Mouse (Mus musculus): ENCODE measurements around the gene Trappc12.
"Not testable (repeated sequence)": the region's sequence is repeated elsewhere in the genome, so short reads cannot be mapped to it uniquely, and the experiment has no call there.

Gene Trappc12

GRCm38 (mm10) chr12:28733520-28734245 lies 16.6 kb downstream of the Trappc12 start:
- not testable (repeated sequence) for DNase-seq (ENCODE audit: low spot score)

- DNase-seq (ENCODE audit: low spot score): no peak
Observed at GRCm38 (mm10) chr12:28732631-28733030, 17.6 kb downstream of the Trappc12 start.

DNA sequence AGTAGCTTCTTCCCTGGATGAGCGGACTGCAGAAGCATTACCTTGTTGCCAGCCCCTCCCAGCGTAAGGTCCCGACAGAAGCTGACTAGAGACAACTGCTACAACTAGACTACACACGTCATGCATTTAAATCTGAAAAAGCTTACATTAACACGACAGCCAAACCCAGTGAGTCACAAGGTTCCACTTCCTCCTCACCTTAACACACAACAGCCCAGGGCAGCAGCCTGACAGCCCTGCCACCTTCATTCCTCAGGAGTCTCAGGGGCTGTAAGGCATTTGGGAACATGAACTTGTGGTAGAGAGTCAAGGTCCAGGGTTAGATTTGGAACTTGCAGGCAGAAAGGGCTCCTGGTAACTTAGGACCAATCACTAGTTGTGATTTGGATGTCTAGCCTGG lies 23.2 kb downstream of the Trappc12 start:
- DNase-seq (ENCODE audit: low spot score): no peak

DNA sequence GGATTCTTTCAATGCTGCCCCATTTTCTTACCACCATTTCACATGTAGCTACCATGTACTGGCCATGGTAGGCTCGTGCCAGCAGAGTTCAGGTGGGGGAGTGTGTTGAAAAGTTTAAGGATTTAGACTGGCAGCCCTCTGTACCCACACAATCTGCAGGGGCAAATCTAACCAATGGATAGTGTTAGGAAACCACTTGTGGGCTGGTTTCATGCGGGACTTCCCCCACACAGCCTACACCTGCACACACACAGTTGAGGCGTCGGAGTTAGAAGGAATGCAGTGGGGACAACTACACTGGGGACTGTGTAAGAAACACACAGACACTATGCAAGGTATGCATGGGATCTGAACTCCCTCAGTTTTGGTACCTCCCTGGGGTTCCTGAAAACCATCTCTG lies 24.1 kb downstream of the Trappc12 start:
- DNase-seq (ENCODE audit: low spot score): no peak

- DNase-seq (ENCODE audit: low spot score): no peak
Observed at GRCm38 (mm10) chr12:28724366-28724765, 25.9 kb downstream of the Trappc12 start.

DNA sequence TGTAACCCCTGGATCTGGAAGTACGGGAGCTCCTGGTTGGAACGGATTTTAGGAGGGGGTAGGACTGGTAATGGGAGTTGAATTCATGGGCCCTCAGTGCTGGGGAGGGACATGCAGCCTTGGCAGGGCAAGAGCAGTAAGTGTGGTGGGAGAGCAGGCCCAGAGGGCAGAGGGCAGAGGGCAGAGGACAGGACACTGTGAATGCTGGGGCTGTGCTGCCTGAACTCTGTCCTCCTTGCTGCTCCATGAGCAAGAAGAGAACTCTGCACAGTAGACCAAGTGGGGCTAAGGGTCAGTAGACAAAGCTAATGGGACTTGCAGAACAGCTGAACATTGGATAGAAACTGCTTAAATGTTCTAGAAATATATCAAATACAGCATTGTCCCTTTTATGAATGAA lies 32.2 kb downstream of the Trappc12 start:
- DNase-seq (ENCODE audit: low spot score): no peak

DNA sequence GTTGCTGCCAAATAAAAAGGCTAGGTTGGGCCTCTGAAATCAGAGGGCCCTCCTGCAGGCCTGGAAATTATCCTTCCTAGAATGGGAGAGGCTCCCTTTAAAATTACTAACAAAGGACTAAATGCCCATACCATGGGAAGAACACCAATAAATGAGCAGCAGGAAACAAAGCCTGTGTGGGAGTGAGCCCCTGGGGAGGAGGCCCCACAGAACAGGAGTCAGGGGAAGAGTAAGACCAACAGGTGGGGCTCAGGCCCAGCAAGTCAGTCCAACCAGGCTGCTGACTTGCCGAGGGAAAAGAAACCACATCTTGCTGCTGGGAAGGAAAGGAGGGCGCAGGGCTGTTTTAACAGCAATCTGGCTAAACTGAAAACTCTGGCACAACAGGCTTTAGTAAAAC lies 33.2 kb downstream of the Trappc12 start:
- no peak for DNase-seq (ENCODE audit: low spot score)

GRCm38 (mm10) chr12:28714822-28715632 lies 35.2 kb downstream of the Trappc12 start:
- DNase-seq (ENCODE audit: low spot score): no peak

DNA sequence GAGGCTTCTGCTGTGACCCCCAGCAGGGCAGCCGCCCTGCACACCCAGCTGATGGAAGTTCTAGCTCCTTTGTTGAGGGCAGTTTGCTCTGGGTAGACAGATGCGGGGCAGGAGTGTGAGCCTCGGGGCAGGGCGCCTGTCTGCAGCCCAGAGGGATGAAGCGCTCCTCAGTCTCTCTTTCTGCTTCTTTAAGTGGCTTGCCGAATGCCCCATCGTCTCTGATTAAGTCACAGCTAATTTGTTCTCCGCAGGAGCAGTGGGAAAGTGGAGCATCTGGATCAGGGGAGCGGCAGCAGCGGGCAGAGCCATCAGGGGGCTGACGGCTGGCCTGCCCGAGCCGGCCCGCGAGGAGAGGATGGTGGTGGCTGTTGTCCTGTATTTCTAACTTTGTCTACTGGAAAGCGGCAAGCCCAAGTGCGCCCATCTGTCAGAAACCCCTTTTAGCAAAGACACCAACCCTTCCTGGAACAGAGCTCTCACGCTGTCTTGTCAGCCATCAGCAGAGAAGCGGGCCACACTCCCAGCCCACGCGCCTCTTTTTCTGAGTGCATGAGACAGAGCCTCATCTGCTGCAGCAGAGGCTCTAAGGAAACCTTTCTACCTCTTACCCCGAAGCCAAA lies 39.6 kb downstream of the Trappc12 start:
- DNase-seq (ENCODE audit: low spot score): no peak

- no peak for DNase-seq (ENCODE audit: low spot score)
Observed at GRCm38 (mm10) chr12:28708154-28708553, 42.1 kb downstream of the Trappc12 start.

- DNase-seq (ENCODE audit: low spot score): no peak
Observed at GRCm38 (mm10) chr12:28705204-28705603, 45.1 kb downstream of the Trappc12 start.

GRCm38 (mm10) chr12:28704381-28704780 lies 45.9 kb downstream of the Trappc12 start:
- no peak for DNase-seq (ENCODE audit: low spot score)

DNA sequence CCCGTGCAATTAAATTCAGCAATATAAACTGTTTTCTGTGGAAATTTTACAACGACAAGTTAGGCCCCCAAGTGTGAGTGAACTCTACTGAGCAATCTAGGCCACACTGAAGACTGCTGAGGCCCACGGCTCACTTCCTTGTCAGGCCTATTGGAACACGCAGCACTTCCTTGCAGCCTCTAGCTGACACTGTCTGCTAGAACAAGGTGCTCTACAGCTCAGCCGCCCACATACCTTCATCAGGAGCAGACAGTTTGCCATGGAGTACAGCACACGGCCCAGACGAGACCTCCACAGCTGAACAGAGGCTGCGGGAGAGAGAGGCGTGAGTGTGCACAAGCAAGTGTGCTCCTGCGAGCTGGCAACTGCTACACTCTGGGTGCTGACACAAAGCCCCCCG lies 49.0 kb downstream of the Trappc12 start:
- DNase-seq (ENCODE audit: low spot score): no peak

- no peak for DNase-seq (ENCODE audit: low spot score)
Observed at GRCm38 (mm10) chr12:28700561-28701025, 49.7 kb downstream of the Trappc12 start.

- no peak for DNase-seq (ENCODE audit: low spot score)
Observed at GRCm38 (mm10) chr12:28700101-28700511, 50.2 kb downstream of the Trappc12 start.

DNA sequence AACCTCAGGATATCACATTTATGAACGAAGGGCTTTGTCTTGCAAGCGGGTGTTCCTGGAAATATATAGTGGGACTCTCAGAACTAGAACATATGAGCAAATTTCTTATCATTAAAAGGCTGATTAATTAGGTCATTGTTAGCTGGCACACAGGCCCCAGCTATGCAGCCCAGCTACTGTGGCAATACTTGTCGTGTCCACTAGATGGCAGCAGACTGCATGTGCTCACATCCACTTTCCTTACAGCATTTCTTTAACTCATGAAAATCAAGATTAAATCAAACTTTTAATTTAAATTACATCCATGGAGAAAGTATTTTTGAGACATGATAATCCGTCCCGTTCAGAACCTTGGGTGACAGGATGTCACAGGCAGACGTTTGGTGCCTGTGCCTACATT lies 50.6 kb downstream of the Trappc12 start:
- DNase-seq (ENCODE audit: low spot score): peak; percentile 77

DNA sequence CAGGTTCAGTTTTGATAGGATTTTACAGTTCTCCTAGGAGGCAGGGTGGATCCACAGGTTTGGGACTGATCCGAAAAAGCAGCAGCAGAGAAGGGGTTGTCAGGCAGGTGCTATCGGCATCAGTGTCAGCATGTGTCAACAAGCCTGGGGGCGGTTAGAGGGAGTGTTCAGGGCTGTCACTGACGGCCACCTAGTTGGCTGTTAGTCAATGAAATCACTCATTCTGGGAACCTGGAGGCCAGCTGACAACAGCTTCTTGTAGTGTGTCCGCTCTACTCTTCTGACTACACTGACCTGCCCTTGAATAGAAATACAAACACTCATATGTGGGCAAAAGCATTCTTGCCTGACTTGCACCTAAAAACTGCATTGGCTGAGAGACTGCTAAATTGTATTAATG lies 51.2 kb downstream of the Trappc12 start:
- DNase-seq (ENCODE audit: low spot score): no peak

DNA sequence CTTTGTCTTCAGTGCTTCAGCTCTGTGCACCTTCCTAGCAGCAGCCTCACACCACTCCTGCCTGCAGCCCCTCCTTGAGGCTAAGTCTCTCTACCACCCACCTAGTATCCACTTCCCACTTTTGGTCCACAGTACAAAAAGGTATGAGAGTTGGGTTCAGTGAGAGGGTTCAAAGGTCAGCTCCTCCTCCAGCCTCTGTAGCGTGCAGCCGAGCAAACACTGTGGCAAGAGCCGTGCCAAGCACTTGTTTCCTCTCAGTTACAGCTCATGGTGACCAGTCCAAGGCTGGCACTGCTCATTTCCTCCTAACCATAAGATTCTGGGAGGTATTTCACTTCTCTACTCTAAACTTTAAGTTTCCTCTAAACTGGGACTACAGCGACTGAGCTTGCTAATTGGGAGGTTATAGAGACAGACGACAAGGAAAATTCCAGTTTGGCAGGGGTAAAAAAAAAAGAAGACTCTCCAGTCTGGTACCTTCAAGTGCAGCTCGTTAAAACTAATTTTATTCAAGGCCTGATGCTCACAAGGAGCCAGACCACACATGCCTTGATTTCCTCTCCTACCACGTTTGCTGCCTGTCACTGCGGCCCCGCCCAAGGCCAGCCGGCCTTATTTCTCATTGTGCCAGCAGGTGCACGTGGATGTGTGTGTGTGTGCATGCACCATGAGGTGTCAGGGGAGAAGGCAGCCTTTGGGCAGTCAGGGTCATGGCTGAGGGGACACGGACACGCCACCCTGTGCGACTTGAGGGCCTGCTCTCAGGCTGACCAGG lies 52.3 kb downstream of the Trappc12 start:
- no peak for DNase-seq (ENCODE audit: low spot score)

- DNase-seq (ENCODE audit: low spot score): no peak
Observed at GRCm38 (mm10) chr12:28694776-28695175, 55.5 kb downstream of the Trappc12 start.

DNA sequence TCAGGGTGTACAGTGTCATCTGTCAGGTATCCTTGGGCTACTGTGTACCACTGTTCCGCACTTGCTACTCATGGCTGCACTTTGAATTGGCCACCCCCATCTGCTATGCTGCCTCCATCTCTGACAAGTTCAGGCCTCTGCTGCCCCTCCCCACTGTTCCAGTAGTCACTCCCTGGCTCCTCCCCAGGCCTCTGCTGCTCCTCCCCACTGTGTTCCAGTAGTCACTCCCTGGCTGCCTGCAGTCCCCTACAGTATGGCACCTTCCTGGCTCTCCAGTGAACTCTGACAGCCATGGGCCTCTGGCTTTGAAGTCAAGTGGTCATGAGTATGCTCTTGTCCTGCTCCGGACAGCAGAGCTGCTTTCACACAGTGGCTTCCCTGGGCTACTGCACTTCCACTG lies 56.0 kb downstream of the Trappc12 start:
- peak; percentile 49 for DNase-seq (ENCODE audit: low spot score)

- no peak for DNase-seq (ENCODE audit: low spot score)
Observed at GRCm38 (mm10) chr12:28693738-28694137, 56.5 kb downstream of the Trappc12 start.

DNA sequence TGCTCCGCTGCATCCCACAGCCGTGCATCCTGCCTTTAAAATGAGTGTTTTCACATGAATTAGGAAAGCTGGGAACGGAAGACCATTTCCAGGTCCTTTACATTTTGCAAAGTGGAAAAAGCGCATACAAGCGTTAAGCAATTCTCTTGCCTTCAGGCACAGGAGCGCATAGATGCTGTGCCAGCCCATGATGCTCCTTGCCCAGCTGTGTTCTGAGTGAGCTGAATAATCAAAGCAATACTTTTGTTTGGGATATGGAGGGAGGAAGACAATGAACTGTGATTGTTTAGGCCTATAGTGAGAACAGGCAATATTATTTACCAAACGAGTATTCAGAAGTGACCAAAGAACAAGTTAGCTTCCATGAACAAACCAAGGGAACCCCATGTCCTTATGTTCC lies 59.5 kb downstream of the Trappc12 start:
- DNase-seq (ENCODE audit: low spot score): no peak
